Mouse (Mus musculus): ENCODE measurements around the gene Pdlim7. TPM values are rescaled to one million over a fixed set of nuclear protein-coding genes. Genes with fewer than 3 reads are reported as not detected.
A peak's percentile ranks its signal among the peaks of the same experiment; 100 is the strongest.

Gene Pdlim7
- polyA plus RNA-seq, 2 experiments = 11.5 to 15.3 TPM

DNA sequence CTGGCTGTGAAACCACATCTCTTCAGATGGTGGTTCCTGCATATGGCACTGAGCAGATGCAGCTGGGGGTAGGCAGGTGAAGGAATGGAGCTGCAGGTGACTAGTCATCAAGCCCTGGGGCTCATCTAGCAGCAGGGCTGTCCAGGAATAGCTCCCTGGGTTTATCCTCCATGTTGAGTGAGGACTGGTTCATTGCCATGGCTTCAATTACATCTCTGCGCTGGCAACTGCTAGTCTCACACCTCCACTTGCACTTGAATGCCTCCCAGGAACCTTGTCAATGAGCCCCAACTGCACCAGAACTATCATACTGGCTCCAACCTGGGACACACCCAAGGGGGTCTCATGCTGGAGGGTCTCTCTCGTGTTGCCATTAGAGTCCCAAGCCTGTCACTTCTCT, 34.4 kb upstream of the Pdlim7 start:
- H3K27ac ChIP-seq = no peak overlapping the region
- peaks cover 4 to 13% of the 10 kb centered on the region in 2 experiments; a peak in 3 of 4 replicates for H3K4me1 ChIP-seq (replicated peaks; ENCODE audit: control insufficient read depth in 2 of 2, insufficient read depth in 2 of 2, low read length in 1 of 2)
- peaks cover 4% of the 10 kb centered on the region for H3K36me3 ChIP-seq (replicated peaks; ENCODE audit: control insufficient read depth, insufficient read depth, low read depth)
- H3K27me3 ChIP-seq (ENCODE audit: control insufficient read depth, insufficient read depth, low read length) = no peaks in the 10 kb centered on the region
- H3K4me2 ChIP-seq (ENCODE audit: low read depth) = no peak overlapping the region
- DNase-seq (ENCODE audit: low read depth in 3 of 3, low spot score in 3 of 3) = no peak
- WGBS (ENCODE audit: insufficient replicate concordance) = 82% methylated on average over 2 of the region's 2 CpGs
- no peak overlapping the region for H3K9ac ChIP-seq (replicated peaks)
- no peak for ATAC-seq (ENCODE audit: insufficient read depth)
- H3K9me3 ChIP-seq (ENCODE audit: control insufficient read depth, low read length) = no peaks in the 10 kb centered on the region
- no peak overlapping the region for H3K4me3 ChIP-seq (ENCODE audit: insufficient read depth in 1 of 2, low read depth in 2 of 2, low read length in 2 of 2)
- TF ChIP-seq EP300 (IDR thresholded peaks at IDR 0.05; ENCODE audit: low read depth) (no peak), CTCF (IDR thresholded peaks at IDR 0.05; ENCODE audit: low read depth) (no peak)

DNA sequence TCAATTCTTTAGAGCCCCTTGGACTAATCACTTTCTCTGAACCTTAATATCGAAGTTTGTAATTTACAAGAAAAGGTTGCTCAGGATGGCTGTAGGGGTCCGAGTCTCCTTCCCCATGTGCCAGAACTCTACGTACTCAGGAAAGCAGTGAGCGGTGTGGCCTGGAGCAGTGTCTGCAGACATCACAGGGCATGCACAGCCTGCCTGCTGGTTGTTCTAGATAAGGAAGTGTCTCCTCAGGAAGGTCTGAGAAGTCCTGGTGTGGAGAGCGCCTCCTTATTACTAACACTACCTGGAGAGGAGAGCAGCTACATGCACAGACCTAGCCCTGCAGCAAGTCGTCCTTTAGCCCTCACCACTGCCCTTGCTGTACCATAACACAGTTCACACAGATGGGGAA, 31.3 kb upstream of the Pdlim7 start:
- WGBS (ENCODE audit: insufficient replicate concordance) = 25% methylated on average over 6 of the region's 6 CpGs
- H3K9me3 ChIP-seq (ENCODE audit: control insufficient read depth, low read length) = no peaks in the 10 kb centered on the region
- H3K27ac ChIP-seq = no peak overlapping the region
- no peak overlapping the region for H3K9ac ChIP-seq (replicated peaks)
- ATAC-seq (ENCODE audit: insufficient read depth) = peak; percentile 93
- TF ChIP-seq CTCF (IDR thresholded peaks at IDR 0.05; ENCODE audit: low read depth) = no peak
- peak; percentile 54 for TF ChIP-seq EP300 (IDR thresholded peaks at IDR 0.05; ENCODE audit: low read depth)
- H3K4me2 ChIP-seq (ENCODE audit: low read depth) = peak overlapping the region; percentile 4
- DNase-seq (ENCODE audit: low read depth in 3 of 3, low spot score in 3 of 3) = peak in 2 of 3 experiments; percentile 45 to 47
- H3K4me3 ChIP-seq (ENCODE audit: insufficient read depth in 1 of 2, low read depth in 2 of 2, low read length in 2 of 2) = no peak overlapping the region
- H3K4me1 ChIP-seq (replicated peaks; ENCODE audit: control insufficient read depth in 2 of 2, insufficient read depth in 2 of 2, low read length in 1 of 2) = peaks cover 4 to 18% of the 10 kb centered on the region in 2 experiments; a peak in 3 of 4 replicates
- peaks cover 13% of the 10 kb centered on the region for H3K36me3 ChIP-seq (replicated peaks; ENCODE audit: control insufficient read depth, insufficient read depth, low read depth)
- H3K27me3 ChIP-seq (ENCODE audit: control insufficient read depth, insufficient read depth, low read length) = no peaks in the 10 kb centered on the region

DNA sequence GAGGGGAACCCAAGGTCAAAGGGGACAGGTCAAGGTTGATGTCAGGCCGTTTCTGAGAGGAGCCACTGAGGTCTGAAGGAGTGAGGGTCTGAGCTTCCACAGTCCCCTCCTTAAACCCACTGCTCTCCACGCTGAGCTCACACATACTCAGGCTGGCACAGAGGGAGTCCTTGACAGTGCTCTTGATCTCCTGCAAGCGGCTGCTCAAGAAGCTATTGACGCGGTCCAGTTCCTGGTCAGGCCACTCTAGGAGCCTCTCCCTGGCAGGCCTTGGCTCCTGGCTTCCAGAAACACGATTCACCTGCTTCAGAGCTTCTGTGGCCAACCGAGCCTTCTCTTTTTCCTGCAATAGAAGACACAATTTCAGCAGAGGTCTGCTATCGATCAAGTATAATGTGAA, 30.0 kb upstream of the Pdlim7 start:
- Histone ChIP-seq H3K4me1 (replicated peaks; ENCODE audit: control insufficient read depth in 2 of 2, insufficient read depth in 2 of 2, low read length in 1 of 2) (peaks cover 4 to 18% of the 10 kb centered on the region in 2 experiments; a peak in 3 of 4 replicates), H3K4me2 (ENCODE audit: low read depth) (no peak overlapping the region), H3K27ac (no peak overlapping the region), H3K27me3 (ENCODE audit: control insufficient read depth, insufficient read depth, low read length) (no peaks in the 10 kb centered on the region), H3K9me3 (ENCODE audit: control insufficient read depth, low read length) (no peaks in the 10 kb centered on the region), H3K9ac (replicated peaks) (no peak overlapping the region), H3K4me3 (ENCODE audit: insufficient read depth in 1 of 2, low read depth in 2 of 2, low read length in 2 of 2) (no peak overlapping the region), H3K36me3 (replicated peaks; ENCODE audit: control insufficient read depth, insufficient read depth, low read depth) (peaks cover 19% of the 10 kb centered on the region)
- no peak for TF ChIP-seq CTCF (IDR thresholded peaks at IDR 0.05; ENCODE audit: low read depth)
- DNase-seq (ENCODE audit: low read depth in 3 of 3, low spot score in 3 of 3) (no peak), ATAC-seq (ENCODE audit: insufficient read depth) (no peak)
- 81% methylated on average over 8 of the region's 8 CpGs for WGBS (ENCODE audit: insufficient replicate concordance)

DNA sequence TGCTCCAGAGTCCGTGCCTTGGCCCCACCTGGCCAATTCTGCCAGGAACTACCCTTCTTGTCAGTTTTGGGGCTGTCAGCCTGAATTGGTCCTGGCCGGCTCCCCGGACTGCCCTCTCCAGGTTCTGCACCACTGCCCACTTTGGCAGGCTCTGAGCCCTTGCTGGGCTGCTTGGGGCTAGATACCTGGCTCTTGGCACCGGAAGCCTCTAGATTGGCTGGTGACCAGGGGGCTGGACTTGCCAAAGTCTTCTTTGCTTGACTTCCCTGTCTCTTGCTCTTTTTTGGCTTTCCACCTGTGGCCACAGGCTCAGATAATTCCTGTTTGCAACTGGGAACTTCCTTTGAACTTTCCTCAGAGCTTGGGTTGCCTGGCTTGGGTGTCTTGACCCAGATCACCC, 29.4 kb upstream of the Pdlim7 start:
- Histone ChIP-seq H3K4me1 (replicated peaks; ENCODE audit: control insufficient read depth in 2 of 2, insufficient read depth in 2 of 2, low read length in 1 of 2) (peaks cover 4 to 18% of the 10 kb centered on the region in 2 experiments; a peak in 3 of 4 replicates), H3K4me2 (ENCODE audit: low read depth) (no peak overlapping the region), H3K4me3 (ENCODE audit: insufficient read depth in 1 of 2, low read depth in 2 of 2, low read length in 2 of 2) (no peak overlapping the region), H3K27me3 (ENCODE audit: control insufficient read depth, insufficient read depth, low read length) (no peaks in the 10 kb centered on the region), H3K9ac (replicated peaks) (no peak overlapping the region), H3K27ac (no peak overlapping the region), H3K9me3 (ENCODE audit: control insufficient read depth, low read length) (no peaks in the 10 kb centered on the region), H3K36me3 (replicated peaks; ENCODE audit: control insufficient read depth, insufficient read depth, low read depth) (peaks cover 19% of the 10 kb centered on the region)
- no peak for DNase-seq (ENCODE audit: low read depth in 3 of 3, low spot score in 3 of 3)
- TF ChIP-seq EP300 (IDR thresholded peaks at IDR 0.05; ENCODE audit: low read depth) (no peak), CTCF (IDR thresholded peaks at IDR 0.05; ENCODE audit: low read depth) (no peak)
- no peak for ATAC-seq (ENCODE audit: insufficient read depth)
- 84% methylated on average over 4 of the region's 4 CpGs for WGBS (ENCODE audit: insufficient replicate concordance)

- no peaks in the 10 kb centered on the region for H3K27me3 ChIP-seq (ENCODE audit: control insufficient read depth, insufficient read depth, low read length)
- 70% methylated on average over 2 of the region's 2 CpGs for WGBS (ENCODE audit: insufficient replicate concordance)
- no peak overlapping the region for H3K4me3 ChIP-seq (ENCODE audit: insufficient read depth in 1 of 2, low read depth in 2 of 2, low read length in 2 of 2)
- H3K27ac ChIP-seq = no peak overlapping the region
- TF ChIP-seq EP300 (IDR thresholded peaks at IDR 0.05; ENCODE audit: low read depth) (no peak), CTCF (IDR thresholded peaks at IDR 0.05; ENCODE audit: low read depth) (no peak)
- peaks cover 19% of the 10 kb centered on the region for H3K36me3 ChIP-seq (replicated peaks; ENCODE audit: control insufficient read depth, insufficient read depth, low read depth)
- H3K9me3 ChIP-seq (ENCODE audit: control insufficient read depth, low read length) = no peaks in the 10 kb centered on the region
- H3K9ac ChIP-seq (replicated peaks) = no peak overlapping the region
- DNase-seq (ENCODE audit: low read depth in 3 of 3, low spot score in 3 of 3) (no peak), ATAC-seq (ENCODE audit: insufficient read depth) (no peak)
- H3K4me1 ChIP-seq (replicated peaks; ENCODE audit: control insufficient read depth in 2 of 2, insufficient read depth in 2 of 2, low read length in 1 of 2) = peaks cover 6 to 20% of the 10 kb centered on the region in 2 experiments; a peak in 3 of 4 replicates
- no peak overlapping the region for H3K4me2 ChIP-seq (ENCODE audit: low read depth)
These were observed 27.5 kb upstream of the Pdlim7 start for GRCm38 (mm10) chr13:55540933-55541332.

All from liver, embryonic 14.5 days (tissue).